Mouse (Mus musculus): ENCODE measurements around the gene Ces5a.
"Not testable (repeated sequence)": the region's sequence is repeated elsewhere in the genome, so short reads cannot be mapped to it uniquely, and the experiment has no call there.

Gene Ces5a

DNA sequence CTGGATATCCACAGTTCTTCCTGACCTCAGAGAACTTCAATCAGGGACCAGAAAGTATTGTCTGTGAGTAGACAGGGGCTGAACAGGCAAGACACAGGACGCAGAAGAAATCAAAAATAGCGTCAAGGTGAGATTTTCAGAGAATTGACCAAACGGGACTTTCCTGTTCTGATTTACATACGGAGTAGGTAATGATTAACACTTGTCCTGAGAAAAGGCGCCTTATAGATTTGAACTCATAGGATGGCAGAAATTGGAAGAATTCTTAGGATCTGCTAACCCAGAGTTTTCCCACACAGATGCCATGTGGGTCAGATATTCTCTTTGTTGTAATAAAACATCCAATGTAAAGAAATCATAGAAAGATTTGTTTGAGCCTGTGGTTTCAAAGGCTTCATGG lies at the start of gene Ces5a:
TSS of gene Ces5a (minus strand) at position 101 of the 400 bp plus-strand sequence.
- no peak for DNase-seq (ENCODE audit: low read depth, low spot score)

DNA sequence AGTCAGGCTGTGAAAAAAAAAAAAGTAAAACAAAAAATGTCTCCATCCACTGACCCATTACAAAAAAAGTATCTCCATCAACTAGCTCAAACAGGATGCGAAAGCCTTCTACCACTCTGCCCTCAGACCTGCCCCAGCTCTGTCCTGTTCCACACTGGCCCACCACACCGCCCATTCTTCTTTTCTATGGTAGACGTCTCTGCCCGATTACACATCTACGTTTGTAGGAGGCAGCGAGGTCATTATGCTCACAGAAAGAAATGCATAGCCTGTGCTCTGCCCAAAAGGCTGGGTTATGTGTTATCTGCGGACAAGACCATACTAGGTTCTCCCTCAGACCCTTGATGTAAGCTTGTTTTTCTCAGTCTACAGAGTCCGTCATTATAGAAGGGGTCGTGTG lies 37.2 kb upstream of the Ces5a start:
- no peak for DNase-seq (ENCODE audit: low read depth, low spot score)

DNA sequence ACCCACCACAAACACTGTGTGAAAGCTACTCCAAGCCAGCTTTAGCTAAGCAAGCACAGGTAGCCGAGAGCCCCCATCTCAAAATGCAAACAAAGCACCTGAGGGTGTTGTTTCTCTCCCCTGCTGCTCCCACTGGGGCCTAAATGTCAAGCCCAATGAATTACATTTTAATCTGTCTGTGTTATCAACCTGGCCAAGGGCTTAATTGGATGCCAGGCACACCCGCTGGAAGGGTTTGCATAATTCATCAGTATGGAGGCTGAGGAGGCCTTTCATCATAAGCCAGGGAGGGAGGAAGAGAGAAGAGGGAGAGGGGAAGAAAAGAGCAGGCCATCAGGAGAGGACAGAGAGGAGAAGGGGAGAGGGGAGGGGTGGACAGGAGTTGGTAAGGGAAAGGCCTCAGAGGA lies 36.5 kb upstream of the Ces5a start:
- peak; percentile 50 for DNase-seq (ENCODE audit: low read depth, low spot score)

DNA sequence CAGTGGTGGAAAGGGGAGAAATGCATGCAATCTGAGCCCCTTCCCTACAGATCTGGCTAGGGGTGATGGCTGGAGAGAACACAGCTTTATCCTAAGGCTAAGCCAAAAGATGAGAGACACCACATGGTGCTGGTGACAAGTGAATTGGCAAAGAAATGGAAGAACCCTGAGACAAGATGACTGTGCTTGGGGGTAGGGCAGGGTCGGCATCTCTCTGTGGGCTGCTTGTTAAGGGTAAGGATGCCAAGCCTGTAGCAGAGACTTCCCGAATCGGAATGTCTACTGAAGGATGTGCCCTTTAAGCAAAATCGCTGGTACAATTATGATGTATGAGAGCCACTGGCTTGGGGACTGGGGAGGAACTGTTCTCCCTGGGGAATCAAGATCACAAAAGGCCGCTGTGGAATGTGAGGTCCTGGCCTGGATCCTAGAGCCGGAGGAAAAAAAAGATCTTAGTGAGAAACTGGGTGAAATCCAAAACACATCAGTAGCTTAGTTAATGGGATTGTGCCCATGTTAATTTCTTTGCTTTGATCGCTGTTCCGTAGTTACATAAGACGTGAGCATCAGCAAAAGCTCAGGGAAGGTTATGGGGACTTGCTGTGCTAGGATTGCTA lies 35.8 kb upstream of the Ces5a start:
- DNase-seq (ENCODE audit: low read depth, low spot score): peak; percentile 66

DNA sequence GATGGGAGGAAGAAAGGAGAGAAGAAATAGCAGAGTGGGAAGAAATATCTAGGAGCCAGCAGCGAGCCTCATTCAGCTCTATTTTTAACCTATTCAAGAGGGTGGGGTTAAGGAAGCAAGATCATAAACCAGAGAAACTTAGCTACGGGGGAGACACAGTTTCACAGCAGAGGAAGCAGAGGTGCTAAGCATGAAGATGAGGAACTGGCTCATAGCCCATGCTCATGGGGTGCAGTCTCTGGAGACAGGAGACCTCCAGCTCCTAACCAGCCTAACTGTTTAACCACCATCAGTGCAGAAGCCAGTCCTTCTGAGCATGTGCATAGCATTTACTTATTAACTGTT lies 34.5 kb upstream of the Ces5a start:
- DNase-seq (ENCODE audit: low read depth, low spot score): no peak

DNA sequence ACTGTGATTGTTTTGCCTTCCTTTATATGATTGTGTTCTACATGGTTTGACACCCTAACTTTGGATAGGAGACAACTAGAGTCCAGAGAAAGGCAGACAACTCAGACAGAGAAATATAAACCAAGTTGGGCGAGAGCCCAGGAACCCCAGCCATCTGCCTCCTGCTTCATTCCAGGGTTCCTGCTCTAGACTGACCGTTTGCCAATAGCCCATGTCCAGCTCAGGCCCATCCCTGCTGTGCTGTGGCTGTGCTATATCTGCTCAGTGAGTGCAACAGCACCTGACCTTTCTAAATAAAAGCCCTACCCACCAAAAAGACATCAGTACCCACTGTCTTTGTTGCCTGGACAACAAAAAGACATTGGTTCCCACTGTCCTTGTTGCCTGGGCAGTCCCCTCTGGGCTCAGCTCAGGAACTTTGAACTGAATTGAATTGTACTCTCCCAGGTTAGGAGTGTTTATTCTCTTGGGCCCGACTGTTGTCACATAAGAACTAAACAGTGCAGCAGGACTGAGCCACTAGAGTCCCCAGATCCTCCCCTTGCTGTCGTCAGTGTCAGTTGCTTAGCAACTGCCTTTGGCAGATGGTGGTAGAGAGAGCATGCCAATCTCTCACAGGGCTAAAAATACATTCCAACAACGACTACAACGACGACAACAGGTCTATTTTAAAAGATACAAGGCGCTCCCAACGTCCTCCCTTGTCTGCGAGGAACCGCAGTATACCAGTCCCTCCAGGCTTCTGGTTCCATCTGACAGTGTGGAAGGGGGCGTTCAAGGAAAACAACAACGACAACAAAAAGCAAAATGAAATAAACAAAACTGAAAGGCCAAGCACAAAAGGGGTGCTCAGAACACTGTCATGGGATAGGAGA lies 33.9 kb upstream of the Ces5a start:
- DNase-seq (ENCODE audit: low read depth, low spot score): peak; percentile 92

DNA sequence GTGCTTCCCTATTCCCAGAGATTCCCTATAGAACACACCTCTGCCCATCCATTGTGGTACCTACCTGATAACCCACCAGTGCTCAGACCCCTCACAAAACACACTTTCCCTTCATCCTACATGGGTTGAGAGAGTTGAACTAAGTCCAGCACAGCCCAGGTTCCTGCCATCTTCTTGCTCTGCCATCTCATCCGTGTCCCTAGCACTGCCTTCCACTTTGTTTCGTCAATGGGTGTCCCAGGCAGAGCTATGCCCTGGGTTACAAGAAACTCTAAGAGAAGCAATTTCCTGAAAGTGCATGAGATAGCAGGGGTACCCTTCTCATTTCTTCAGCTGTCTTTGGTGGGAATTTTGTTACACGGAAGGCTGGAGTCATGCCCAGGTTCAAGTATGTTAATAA lies 33.0 kb upstream of the Ces5a start:
- no peak for DNase-seq (ENCODE audit: low read depth, low spot score)

DNA sequence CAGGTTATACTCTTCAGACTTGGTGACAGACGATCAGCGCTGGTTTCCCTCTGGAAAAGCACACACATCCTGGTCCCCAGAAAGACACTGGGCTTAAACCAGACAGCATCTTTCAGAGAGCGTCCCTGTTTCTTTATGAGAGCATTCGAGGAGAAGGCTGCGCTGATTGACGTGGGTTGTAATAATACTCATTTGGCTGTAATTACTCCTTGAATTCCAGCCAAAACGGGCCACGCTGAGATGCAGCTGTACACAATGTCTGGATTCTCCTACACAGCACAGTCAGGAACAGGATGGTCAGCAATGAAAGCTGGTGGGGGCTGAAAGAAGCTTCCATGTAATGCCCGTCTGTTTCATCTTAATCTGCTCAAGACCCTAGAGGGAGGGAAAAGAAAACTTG lies 31.5 kb upstream of the Ces5a start:
- DNase-seq (ENCODE audit: low read depth, low spot score): peak; percentile 54

DNA sequence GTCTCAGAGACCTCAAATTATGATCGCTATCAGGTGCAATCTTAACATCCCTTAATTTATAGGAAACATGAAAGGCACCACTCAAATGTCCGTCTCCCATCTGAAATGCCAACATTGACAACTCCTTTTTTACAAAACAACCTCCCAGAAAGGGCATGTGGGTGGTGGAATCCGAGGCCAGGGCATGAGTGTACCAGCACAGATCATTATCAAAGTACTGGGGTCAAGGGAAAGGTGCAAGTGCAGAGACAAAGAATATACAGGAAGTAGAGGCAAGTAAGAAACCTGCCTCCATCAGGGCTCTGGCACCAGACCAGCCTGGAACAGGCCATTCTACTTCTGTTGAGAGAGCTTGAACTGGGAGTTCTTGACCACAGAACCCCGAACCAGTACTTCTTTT lies 29.0 kb upstream of the Ces5a start:
- DNase-seq (ENCODE audit: low read depth, low spot score): no peak

DNA sequence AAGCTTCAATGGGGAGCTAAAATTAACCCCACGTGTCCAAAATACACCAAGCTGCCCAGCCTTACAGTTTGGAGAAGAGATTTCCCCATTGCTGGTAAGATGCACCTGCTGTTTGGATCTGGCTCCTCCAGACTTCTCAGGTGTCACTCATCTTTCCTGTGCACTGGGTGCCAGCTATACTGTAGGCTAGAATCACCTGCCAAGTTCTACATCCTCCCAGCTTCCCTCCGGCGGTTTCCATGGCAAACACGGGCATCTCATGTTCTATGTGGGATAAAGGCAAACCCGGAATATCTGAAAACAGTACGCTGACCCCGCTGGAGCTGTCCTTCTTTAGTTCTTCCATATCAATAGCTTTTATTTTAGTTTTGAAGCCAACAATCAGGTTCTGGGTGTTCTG lies 27.9 kb upstream of the Ces5a start:
- DNase-seq (ENCODE audit: low read depth, low spot score): no peak

DNA sequence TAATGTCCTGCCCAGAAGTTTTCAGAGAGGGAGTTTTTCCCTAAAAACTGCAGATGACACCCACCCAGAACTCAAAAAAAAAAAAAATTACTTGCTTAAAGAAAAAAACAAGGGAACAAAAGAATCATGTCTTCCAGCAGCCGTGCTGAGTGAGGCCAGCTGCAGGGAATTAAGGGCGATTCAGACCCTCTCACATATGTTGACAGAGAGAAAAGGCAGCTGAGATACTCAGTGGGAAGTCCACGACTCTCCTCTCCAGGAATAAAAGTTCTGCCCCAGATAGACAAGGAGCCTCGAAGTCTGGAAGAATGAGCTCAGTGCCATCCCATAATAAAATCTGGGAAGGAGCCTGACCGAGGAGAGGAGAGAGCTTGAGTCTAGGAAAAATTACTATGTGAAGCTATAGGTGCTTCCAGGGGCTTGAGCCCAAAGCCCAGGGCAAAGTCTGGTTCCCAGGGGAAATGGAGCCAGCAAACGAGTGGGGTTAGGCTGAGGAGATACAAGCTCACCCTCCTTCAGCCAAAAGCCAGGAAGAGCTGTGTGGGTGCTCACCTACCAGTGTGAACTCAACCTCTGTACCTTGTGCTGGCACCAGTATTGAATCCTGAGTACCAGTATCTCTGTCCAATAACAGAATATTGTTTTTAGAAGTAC lies 27.1 kb upstream of the Ces5a start:
- no peak for DNase-seq (ENCODE audit: low read depth, low spot score)

DNA sequence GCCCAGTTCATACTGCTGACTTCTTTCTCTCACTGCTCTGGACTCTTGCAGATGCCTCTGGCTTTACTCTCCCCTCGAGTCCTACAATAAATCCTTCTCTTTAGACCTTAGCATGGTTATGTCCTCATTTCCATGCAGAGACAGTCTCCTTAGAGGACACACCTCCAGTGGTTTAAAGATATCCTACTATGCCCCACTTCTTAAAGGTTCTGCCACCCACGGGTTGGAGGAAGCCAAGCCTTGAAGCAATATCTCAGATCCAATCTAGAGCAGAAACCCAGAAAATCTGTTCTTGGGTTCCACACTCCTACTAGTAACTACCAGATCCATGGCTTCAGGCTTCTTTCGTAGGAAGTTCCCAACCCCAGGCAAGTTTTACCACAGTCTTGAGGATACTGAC lies 25.6 kb upstream of the Ces5a start:
- no peak for DNase-seq (ENCODE audit: low read depth, low spot score)

DNA sequence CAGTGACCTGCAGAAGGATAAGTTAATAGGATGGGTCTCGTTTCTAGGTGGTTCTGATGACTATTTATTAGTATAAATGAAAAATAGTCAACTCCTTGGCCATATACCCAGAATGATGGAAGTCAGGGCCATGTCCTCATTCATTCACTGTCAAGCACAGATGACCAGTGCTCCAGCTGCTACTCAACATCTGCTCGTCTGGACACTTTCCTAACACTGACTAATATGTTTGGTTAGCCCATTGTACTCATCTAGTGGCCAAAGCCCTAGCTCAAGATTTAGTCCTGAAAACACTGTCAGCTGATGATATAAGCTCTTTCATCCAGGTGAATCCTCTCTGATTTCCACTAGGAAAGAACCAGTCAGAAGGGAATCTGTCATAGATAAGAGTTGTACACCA lies 24.1 kb upstream of the Ces5a start:
- no peak for DNase-seq (ENCODE audit: low read depth, low spot score)

DNA sequence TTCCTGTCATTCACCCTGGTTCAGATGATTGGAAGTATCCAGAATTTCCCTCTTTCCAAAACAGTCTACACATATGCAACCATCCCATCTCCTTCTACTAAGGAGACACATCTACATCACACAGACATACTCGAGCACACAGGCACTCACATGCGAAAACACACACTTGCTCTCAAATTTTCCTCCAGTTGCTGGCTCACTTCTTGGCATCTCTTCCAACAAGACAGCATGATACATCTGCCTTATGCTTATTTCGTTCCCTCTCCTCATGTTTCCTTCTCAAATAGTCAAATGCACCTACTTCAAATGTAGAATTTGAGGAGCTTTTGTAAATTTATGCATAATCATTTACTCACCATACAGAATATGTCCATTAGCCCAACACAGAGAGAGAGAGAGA lies 33.0 kb downstream of the Ces5a start:
- DNase-seq (ENCODE audit: low read depth, low spot score): no peak

DNA sequence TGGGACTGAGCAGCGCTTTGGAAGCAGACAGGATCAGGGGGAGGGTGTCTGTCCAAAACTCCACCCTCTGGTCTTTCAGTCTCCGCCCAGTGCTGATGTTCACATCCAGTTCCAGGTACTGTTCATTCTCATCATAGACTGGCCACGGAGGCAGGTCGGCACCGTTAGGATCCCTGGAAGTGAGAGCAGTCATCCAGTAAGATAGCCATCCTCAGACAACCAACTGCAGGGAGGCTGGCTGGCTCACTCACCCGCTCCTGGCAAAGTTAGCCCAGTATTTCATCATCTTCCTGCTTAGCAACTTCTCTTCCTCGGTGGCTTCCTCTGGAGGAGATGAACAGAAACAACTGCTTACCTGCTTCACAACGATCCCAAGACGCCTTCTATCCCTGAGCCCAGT lies 36.2 kb downstream of the Ces5a start:
- DNase-seq (ENCODE audit: low read depth, low spot score): no peak

DNA sequence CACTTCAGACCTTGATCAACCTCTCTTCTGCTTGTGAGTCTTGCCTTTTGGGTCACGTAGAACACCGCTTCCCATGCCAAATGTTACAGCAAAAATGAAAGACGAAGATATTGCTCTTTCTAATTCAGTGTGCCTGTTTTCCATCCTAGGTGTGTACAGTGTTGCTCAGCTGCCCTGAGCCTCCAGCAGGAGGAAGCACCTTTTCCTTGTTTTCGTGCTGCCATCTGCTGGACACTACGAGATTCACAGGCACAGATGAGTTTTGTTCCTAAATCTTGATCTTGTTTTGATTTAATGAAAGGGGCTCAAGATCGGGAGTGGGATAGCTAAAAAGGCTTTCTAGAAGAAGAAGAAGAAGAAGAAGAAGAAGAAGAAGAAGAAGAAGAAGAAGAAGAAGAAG lies 40.3 kb downstream of the Ces5a start:
- DNase-seq (ENCODE audit: low read depth, low spot score): peak; percentile 32

DNA sequence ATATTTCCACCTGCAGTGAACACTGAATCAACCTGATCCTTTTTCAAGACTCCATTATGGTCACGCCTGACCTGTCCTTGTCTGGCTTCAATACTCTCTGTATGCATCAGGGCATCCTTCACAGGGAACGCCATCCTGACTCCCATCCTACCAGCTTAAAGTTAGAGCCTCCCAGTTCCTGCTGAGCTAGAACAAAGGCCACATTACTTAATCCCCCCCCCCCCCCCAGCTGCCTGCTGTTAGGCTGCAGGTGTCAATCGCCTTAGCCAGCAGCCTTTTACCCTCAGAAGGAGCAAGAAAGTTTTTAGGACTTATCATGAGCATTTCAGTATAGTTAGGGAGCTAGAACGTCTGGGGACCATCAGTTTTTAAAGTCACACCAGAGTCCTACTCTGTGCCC lies 46.9 kb downstream of the Ces5a start:
- no peak for DNase-seq (ENCODE audit: low read depth, low spot score)

DNA sequence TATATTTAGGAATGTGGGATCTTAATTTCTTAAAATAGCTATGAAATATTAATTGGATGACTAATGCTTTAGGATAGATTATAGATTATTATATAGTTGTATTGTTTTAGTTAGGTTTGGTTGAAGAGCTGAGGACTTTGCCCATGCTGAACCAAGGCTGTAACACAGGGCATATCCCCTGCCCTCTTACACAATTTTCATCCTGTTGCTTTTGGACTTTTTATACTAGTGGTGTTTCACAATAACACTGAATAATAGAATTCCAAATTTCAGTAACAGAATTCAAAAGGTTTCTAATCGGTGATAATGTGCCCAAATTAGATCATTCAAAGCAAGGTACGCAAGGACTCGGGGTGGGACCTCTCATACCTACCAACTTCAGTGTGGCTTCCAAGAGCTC lies 57.4 kb downstream of the Ces5a start:
- no peak for DNase-seq (ENCODE audit: low read depth, low spot score)

DNA sequence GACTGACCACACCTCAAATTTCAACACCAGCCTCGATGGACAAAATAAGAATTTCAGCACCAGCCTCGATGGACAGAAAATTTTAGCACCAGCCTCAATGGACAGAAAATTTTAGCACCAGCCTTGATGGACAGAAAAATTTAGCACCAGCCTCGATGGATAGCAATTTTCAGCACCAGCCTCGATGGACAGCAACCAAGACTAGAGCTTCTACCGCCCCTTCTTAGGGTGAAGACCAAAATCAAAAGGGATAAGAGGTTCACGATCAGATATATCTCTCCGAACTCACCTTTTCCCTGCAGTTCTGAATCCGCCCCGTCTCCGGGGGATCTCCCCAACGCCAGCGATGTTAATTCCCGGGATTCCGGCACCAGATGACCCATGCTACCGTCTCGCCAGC lies 65.9 kb downstream of the Ces5a start:
- not testable (repeated sequence) for DNase-seq (ENCODE audit: low read depth, low spot score)

DNA sequence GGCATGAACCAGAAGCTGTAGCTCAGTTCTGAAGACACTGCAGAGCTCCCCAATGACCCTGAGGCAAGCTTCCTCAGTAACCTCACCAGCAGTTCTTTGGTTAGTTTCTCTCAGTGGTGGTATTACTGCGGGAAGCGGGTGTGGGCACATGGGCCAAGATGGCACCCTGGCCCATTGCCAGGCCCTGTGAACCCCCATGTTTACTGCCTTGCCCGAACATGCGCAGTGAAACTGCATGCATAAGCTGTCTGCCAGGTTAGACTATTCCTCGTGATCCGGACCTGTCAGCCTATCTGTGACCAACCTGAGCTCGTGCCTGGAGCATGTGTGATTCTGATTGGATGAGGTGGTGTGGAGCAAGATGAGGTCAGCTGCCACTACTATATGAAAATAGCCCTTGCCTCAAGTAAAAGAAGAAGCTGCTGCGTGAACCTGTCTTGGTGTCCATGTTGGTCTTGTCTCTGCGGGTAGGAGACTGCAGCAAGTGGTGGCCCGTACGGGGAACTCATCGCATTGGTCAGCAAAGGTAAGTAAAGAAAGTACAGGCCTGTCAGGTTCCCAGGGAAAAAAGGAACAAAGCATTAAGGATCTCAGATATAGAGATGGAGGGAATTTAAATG lies 81.3 kb downstream of the Ces5a start:
- no peak for DNase-seq (ENCODE audit: low read depth, low spot score)

Data from brain, embryonic 18.5 days (tissue).